Mouse (Mus musculus) left cerebral cortex, postnatal 10 days (tissue): ENCODE measurements around the gene Pax1. TPM values are rescaled to one million over a fixed set of nuclear protein-coding genes. Genes with fewer than 3 reads are reported as not detected.

ENCODE experiments used
- DNase-seq, 2 experiments: peaks; one replicate each; pipeline ENCODE4 v3.0.0; 2021 to 2022; ENCODE audit warnings: low spot score in 2 of 2, mixed read lengths in 1 of 2; ENCODE audit errors: extremely low spot score in 1 of 2
- intact Hi-C: fragments of 180-260 bp; cut with DNase I; formaldehyde crosslinking; loops from one replicate; pipeline ENCODE4 v1.15.1; 2025
- total RNA-seq, 2 experiments: library from RNA; stranded (reverse); gene quantifications; 2 replicates each; pipeline ENCODE4 v1.2.3; 2021

Gene Pax1
- total RNA-seq, 2 experiments from 2014 or later = not detected

- intact Hi-C loops = loop anchor here (5.0 kb wide), 1 partner anchor 662 kb away; no protein-coding TSS in a partner anchor
- DNase-seq = no peak
These were observed 8.4 kb downstream of the Pax1 start for GRCm38 (mm10) chr2:147370091-147370490.

- DNase-seq = no peak
- intact Hi-C loops = loop anchor here (5.0 kb wide), 1 partner anchor 661 kb away; no protein-coding TSS in a partner anchor
These were observed 9.6 kb downstream of the Pax1 start for GRCm38 (mm10) chr2:147371289-147371688.

- intact Hi-C loops = loop anchor here (5.0 kb wide), 1 partner anchor 660 kb away; no protein-coding TSS in a partner anchor
- no peak for DNase-seq
These were observed 10.1 kb downstream of the Pax1 start for GRCm38 (mm10) chr2:147371840-147372239.

- DNase-seq = no peak
- intact Hi-C loops = loop anchor here (5.0 kb wide), 1 partner anchor 659 kb away; no protein-coding TSS in a partner anchor
These were observed 11.4 kb downstream of the Pax1 start for GRCm38 (mm10) chr2:147372947-147373666.

- no peak for DNase-seq
- intact Hi-C loops = loop anchor here (5.0 kb wide), 1 partner anchor 659 kb away; no protein-coding TSS in a partner anchor
These were observed 11.9 kb downstream of the Pax1 start for GRCm38 (mm10) chr2:147373667-147374007.

GRCm38 (mm10) chr2:147374245-147374644, 12.5 kb downstream of the Pax1 start:
- intact Hi-C loops = loop anchor here (5.0 kb wide), 1 partner anchor 658 kb away; no protein-coding TSS in a partner anchor
- no peak for DNase-seq

GRCm38 (mm10) chr2:147375019-147375715, 13.4 kb downstream of the Pax1 start:
- no peak for DNase-seq
- intact Hi-C loops = no loop called here

GRCm38 (mm10) chr2:147378934-147379333, 17.2 kb downstream of the Pax1 start:
- DNase-seq = peak; percentile 42 to 48
- intact Hi-C loops = loop anchor here (2.0 kb wide), 3 partner anchors 278 to 410 kb away; no protein-coding TSS in a partner anchor

GRCm38 (mm10) chr2:147383373-147383772, 21.6 kb downstream of the Pax1 start:
- intact Hi-C loops = no loop called here
- no peak for DNase-seq

GRCm38 (mm10) chr2:147386949-147387348, 25.2 kb downstream of the Pax1 start:
- no peak for DNase-seq
- intact Hi-C loops = no loop called here

GRCm38 (mm10) chr2:147409323-147409722, 47.6 kb downstream of the Pax1 start:
- intact Hi-C loops = no loop called here
- DNase-seq = no peak

- intact Hi-C loops = no loop called here
- DNase-seq = no peak
These were observed 53.3 kb downstream of the Pax1 start for GRCm38 (mm10) chr2:147415037-147415436.

- DNase-seq = no peak
- intact Hi-C loops = no loop called here
These were observed 63.0 kb downstream of the Pax1 start for GRCm38 (mm10) chr2:147424582-147425255.

- intact Hi-C loops = no loop called here
These were observed 68.1 kb downstream of the Pax1 start for GRCm38 (mm10) chr2:147429607-147430356.

GRCm38 (mm10) chr2:147433120-147433519, 71.4 kb downstream of the Pax1 start:
- intact Hi-C loops = no loop called here
- DNase-seq = peak in 1 of 2 experiments; percentile 20

More at GRCm38 (mm10) chr2:147429607-147430356, 68.1 kb downstream of the Pax1 start:
- DNase-seq = no peak
